23 mouse cellular contexts compared by ENCODE assay signal in genomic region chr15:103180406-103180805, GRCm38 (mm10).
"Had no signal": no experiment of that assay in that cellular context is flagged by ENCODE, and none has a peak within 500 bp of the region (broad histone marks: within the 10 kb centered on the region; RNA-seq: fewer than 3 reads in every experiment).

No protein-coding gene starts in this region.

- H3K4me3 ChIP-seq: heart, embryonic 10.5 days; heart, embryonic 12.5 days; hindbrain, embryonic 10.5 days; hindbrain, embryonic 12.5 days; limb, embryonic 13.5 days; limb, embryonic 15.5 days; liver, embryonic 12.5 days had no signal

- H3K36me3 ChIP-seq: heart, embryonic 10.5 days; heart, embryonic 12.5 days; hindbrain, embryonic 10.5 days; hindbrain, embryonic 12.5 days; limb, embryonic 13.5 days; limb, embryonic 15.5 days; liver, embryonic 12.5 days had no signal

- ATAC-seq: hindbrain, embryonic 16.5 days; inflammation-experienced regulatory T-cells, adult 6 months; intestine, embryonic 16.5 days; liver, embryonic 12.5 days had no signal

- DNase-seq: gastrocnemius, postnatal 25 days; heart, postnatal 10 days; heart, postnatal 4 days; kidney, adult 18-20 months; kidney, adult 8-10 months; kidney, postnatal 14 days; kidney, postnatal 36 days; layer of hippocampus, adult 9-11 months; layer of hippocampus, postnatal 36 days; left cerebral cortex, postnatal 4 days had no signal

- H3K27ac ChIP-seq: heart, embryonic 10.5 days; hindbrain, embryonic 10.5 days; hindbrain, embryonic 12.5 days; hindbrain, embryonic 14.5 days; kidney, postnatal 0 days; limb, embryonic 13.5 days; limb, embryonic 15.5 days; liver, embryonic 12.5 days; liver, embryonic 14.5 days had no signal

- H3K4me2 ChIP-seq: heart, embryonic 12.5 days; hindbrain, embryonic 12.5 days; hindbrain, embryonic 14.5 days; limb, embryonic 13.5 days; limb, embryonic 15.5 days; liver, embryonic 12.5 days had no signal

- H3K9ac ChIP-seq: heart, embryonic 12.5 days; hindbrain, embryonic 12.5 days; hindbrain, embryonic 14.5 days; limb, embryonic 15.5 days; liver, embryonic 12.5 days; liver, embryonic 14.5 days had no signal

- H3K9me3 ChIP-seq: heart, embryonic 10.5 days; heart, embryonic 12.5 days; hindbrain, embryonic 10.5 days; hindbrain, embryonic 12.5 days; limb, embryonic 13.5 days; limb, embryonic 15.5 days; liver, embryonic 12.5 days had no signal
